8 mouse cellular contexts compared by ENCODE assay signal in the genomic region with DNA sequence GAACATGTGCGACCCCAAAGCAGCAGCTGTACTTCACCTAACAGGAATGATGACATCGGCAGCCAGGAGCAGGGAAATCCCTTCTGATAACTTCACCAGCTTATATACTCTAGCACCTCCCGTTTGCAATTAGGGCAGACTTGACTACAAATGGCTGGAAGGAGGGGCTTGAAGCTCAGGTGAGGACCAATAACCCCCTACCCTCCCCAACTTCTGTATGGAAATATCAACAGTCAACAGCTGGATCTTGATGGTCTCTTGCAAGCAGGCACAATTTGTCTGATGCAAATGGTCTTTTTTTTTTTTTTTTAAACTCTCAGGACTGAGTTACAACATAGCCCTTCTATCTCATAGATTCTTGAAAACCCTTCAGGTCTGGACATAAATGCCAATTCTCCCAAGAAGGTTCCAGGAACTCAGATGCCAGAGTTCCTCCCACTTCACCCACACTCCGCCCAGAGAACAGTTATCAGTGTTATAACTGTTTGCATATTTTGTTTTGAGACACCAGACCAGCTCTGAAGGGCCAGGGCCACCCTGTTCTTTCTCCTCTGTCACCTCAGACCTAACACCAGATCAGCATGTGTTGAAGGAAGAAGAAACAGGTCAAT. TPM values are rescaled to one million over a fixed set of nuclear protein-coding genes. Genes with fewer than 3 reads are reported as not detected.
DNase-seq lines count a peak whose midpoint lies in the region; ATAC-seq and TF ChIP-seq lines count a peak whose summit lies in the region.

A gene (minus strand): TSS at position 51 of the 611 bp plus-strand sequence.

- no peak for TF ChIP-seq POLR2A in olfactory bulb, adult 2 months (IDR thresholded peaks at IDR 0.05; ENCODE audit: insufficient read depth, low read depth, low read length)

- H3K9me3 ChIP-seq in lung, embryonic 15.5 days: no peaks in the 10 kb centered on the region
- no peaks in the 10 kb centered on the region for H3K9me3 ChIP-seq in forebrain, embryonic 10.5 days
- no peaks in the 10 kb centered on the region for H3K9me3 ChIP-seq in limb, embryonic 12.5 days

- intact Hi-C loops in heart, postnatal 25 days (cut with DNase I): loop anchor here (5.0 kb wide), 3 partner anchors 47 to 77 kb away; a partner anchor contains a TSS

- no peak for TF ChIP-seq CTCF in olfactory bulb, adult 2 months (IDR thresholded peaks at IDR 0.05; ENCODE audit: insufficient read depth, low read depth, low read length)

- H3K36me3 ChIP-seq in lung, embryonic 15.5 days: no peaks in the 10 kb centered on the region
- H3K36me3 ChIP-seq in forebrain, embryonic 10.5 days (replicated peaks): peaks cover 9% of the 10 kb centered on the region
- no peaks in the 10 kb centered on the region for H3K36me3 ChIP-seq in limb, embryonic 12.5 days

- H3K27me3 ChIP-seq in lung, embryonic 15.5 days: no peaks in the 10 kb centered on the region
- peaks cover 11% of the 10 kb centered on the region; the same call in 1 of the 2 replicates for H3K27me3 ChIP-seq in forebrain, embryonic 10.5 days (ENCODE audit: poor library complexity, severe bottlenecking)
- no peaks in the 10 kb centered on the region for H3K27me3 ChIP-seq in limb, embryonic 12.5 days

- H3K4me3 ChIP-seq in lung, embryonic 15.5 days: no peak within 1 kb of the TSS
- no peak within 1 kb of the TSS for H3K4me3 ChIP-seq in forebrain, embryonic 10.5 days
- H3K4me3 ChIP-seq in limb, embryonic 12.5 days (replicated peaks): no peak within 1 kb of the TSS
- H3K4me3 ChIP-seq in olfactory bulb, adult 2 months (ENCODE audit: insufficient read depth, low read depth, low read length): no peak within 1 kb of the TSS

- DNase-seq in lung, postnatal 10 days: no peak
- no peak for DNase-seq in forebrain, embryonic 10.5 days (ENCODE audit: extremely low spot score, low spot score)
- no peak for DNase-seq in heart, postnatal 25 days (ENCODE audit: low spot score)
- no peak for DNase-seq in ovary, postnatal 36 days (ENCODE audit: low spot score)
- DNase-seq in thymus, postnatal 25 days: no peak

- H3K27ac ChIP-seq in lung, embryonic 15.5 days: peak within 1 kb of the TSS; percentile 97
- H3K27ac ChIP-seq in forebrain, embryonic 10.5 days: no peak within 1 kb of the TSS
- no peak within 1 kb of the TSS for H3K27ac ChIP-seq in limb, embryonic 12.5 days
- no peak within 1 kb of the TSS for H3K27ac ChIP-seq in olfactory bulb, adult 2 months (ENCODE audit: insufficient read depth, low read depth, low read length)

- H3K9ac ChIP-seq in lung, embryonic 15.5 days: no peak within 1 kb of the TSS
- H3K9ac ChIP-seq in limb, embryonic 12.5 days (replicated peaks): no peak within 1 kb of the TSS

- peaks cover 30% of the 10 kb centered on the region for H3K4me1 ChIP-seq in lung, embryonic 15.5 days
- peaks cover 49% of the 10 kb centered on the region for H3K4me1 ChIP-seq in forebrain, embryonic 10.5 days
- peaks cover 34% of the 10 kb centered on the region for H3K4me1 ChIP-seq in limb, embryonic 12.5 days (replicated peaks)
- peaks cover 23% of the 10 kb centered on the region for H3K4me1 ChIP-seq in olfactory bulb, adult 2 months (ENCODE audit: control insufficient read depth, insufficient read depth, low read length)

- 46% methylated on average over 4 of the region's 4 CpGs for whole genome bisulfite sequencing in lung, embryonic 15.5 days
- WGBS in forebrain, embryonic 10.5 days: 86% methylated on average over 4 of the region's 4 CpGs
- WGBS in limb, embryonic 12.5 days: 61% methylated on average over 4 of the region's 4 CpGs
- WGBS in olfactory bulb, adult 2 months: 84% methylated on average over 4 of the region's 4 CpGs

- H3K4me2 ChIP-seq in lung, embryonic 15.5 days: peak within 1 kb of the TSS; percentile 91; the same call in 1 of the 2 replicates
- H3K4me2 ChIP-seq in limb, embryonic 12.5 days: no peak within 1 kb of the TSS

- no peak for ATAC-seq in lung, embryonic 15.5 days (ENCODE audit: borderline replicate concordance, extremely low read depth, low FRiP score, low TSS enrichment)
- no peak for ATAC-seq in limb, embryonic 12.5 days (ENCODE audit: insufficient number of reproducible peaks, insufficient read depth, low FRiP score, low TSS enrichment, low read depth)

RNA-seq across cellular contexts. Expression of the gene that starts here (rescaled TPM):
- 36.1 and 37.1 TPM in 2 replicates for polyA plus RNA-seq in lung, embryonic 15.5 days (2015; fragmentation: Nextera tagmentation; extraction: Ambion mirVana)
- 37.3 and 38.3 TPM in 2 replicates for polyA plus RNA-seq in forebrain, embryonic 10.5 days (2016; fragmentation: Nextera tagmentation; extraction: Ambion mirVana)
- total RNA-seq in heart, postnatal 25 days (2021): 10 to 100 TPM; 32.6 to 40.8 TPM
- polyA plus RNA-seq in limb, embryonic 12.5 days (2016; fragmentation: Nextera tagmentation; extraction: Ambion mirVana): 36.0 and 38.6 TPM in 2 replicates
- polyA plus RNA-seq in olfactory bulb, adult 2 months (2012; ENCODE audit: insufficient read depth, insufficient read length, low replicate concordance, missing spikeins): 65.6 and 107 TPM in 2 replicates
